Mouse (Mus musculus): Measurements from ENCODE around the gene Rsl1. TPM values are rescaled to one million over a fixed set of nuclear protein-coding genes. Genes with fewer than 3 reads are reported as not detected.

Rsl1 gene
- polyA plus RNA-seq, 1 experiment from 2014 or later, result 7.5 TPM

Other genes with a start within 250 kb of the Rsl1 start
- gene Zfp712, start 112.0 kb upstream of the Rsl1 start, polyA plus RNA-seq (2015; fragmentation: Nextera tagmentation; extraction: Ambion mirVana), result 3.9 TPM in 2 replicates
- gene Zfp708, start 75.2 kb upstream of the Rsl1 start, polyA plus RNA-seq (2015; fragmentation: Nextera tagmentation; extraction: Ambion mirVana), result 3.7 and 4.6 TPM in 2 replicates
- 3.1 and 3.3 TPM in 2 replicates for gene Gm28557, start 64.6 kb upstream of the Rsl1 start, polyA plus RNA-seq (2015; fragmentation: Nextera tagmentation; extraction: Ambion mirVana)
- 0.31 and 0.47 TPM in 2 replicates for gene Rslcan18, start 56.9 kb upstream of the Rsl1 start, polyA plus RNA-seq (2015; fragmentation: Nextera tagmentation; extraction: Ambion mirVana)
- gene Zfp759, start 51.5 kb upstream of the Rsl1 start, polyA plus RNA-seq (2015; fragmentation: Nextera tagmentation; extraction: Ambion mirVana), result 1.9 and 2.1 TPM in 2 replicates
- 2.1 and 2.2 TPM in 2 replicates for gene Zfp455, start 21.3 kb downstream of the Rsl1 start, polyA plus RNA-seq (2015; fragmentation: Nextera tagmentation; extraction: Ambion mirVana)
- 1.4 and 1.6 TPM in 2 replicates for gene Zfp458, start 105.3 kb downstream of the Rsl1 start, polyA plus RNA-seq (2015; fragmentation: Nextera tagmentation; extraction: Ambion mirVana)
- gene Zfp457, start 133.3 kb downstream of the Rsl1 start, polyA plus RNA-seq (2015; fragmentation: Nextera tagmentation; extraction: Ambion mirVana), result 0.42 and 0.85 TPM in 2 replicates
- gene Zfp595, start 159.4 kb downstream of the Rsl1 start, polyA plus RNA-seq (2015; fragmentation: Nextera tagmentation; extraction: Ambion mirVana), result 2.6 and 3.1 TPM in 2 replicates
- gene Gm28044, start 187.4 kb downstream of the Rsl1 start, polyA plus RNA-seq (2015; fragmentation: Nextera tagmentation; extraction: Ambion mirVana), result 0.28 TPM in 1 of 2 replicates, not detected in the other
- 1.4 and 1.5 TPM in 2 replicates for gene Zfp953, start 187.4 kb downstream of the Rsl1 start, polyA plus RNA-seq (2015; fragmentation: Nextera tagmentation; extraction: Ambion mirVana)
- gene Gm28041, start 202.6 kb downstream of the Rsl1 start, polyA plus RNA-seq (2015; fragmentation: Nextera tagmentation; extraction: Ambion mirVana), result 0.36 and 0.50 TPM in 2 replicates
- 1.7 and 2.5 TPM in 2 replicates for gene Zfp456, start 202.6 kb downstream of the Rsl1 start, polyA plus RNA-seq (2015; fragmentation: Nextera tagmentation; extraction: Ambion mirVana)
- gene Zfp429, start 226.6 kb downstream of the Rsl1 start, polyA plus RNA-seq (2015; fragmentation: Nextera tagmentation; extraction: Ambion mirVana), result 6.7 TPM in 2 replicates
- 0.75 and 1.2 TPM in 2 replicates for gene Zfp459, start 248.2 kb downstream of the Rsl1 start, polyA plus RNA-seq (2015; fragmentation: Nextera tagmentation; extraction: Ambion mirVana)